Mouse (Mus musculus): ENCODE measurements around the gene Cdk18. TPM values are rescaled to one million over a fixed set of nuclear protein-coding genes. Genes with fewer than 3 reads are reported as not detected.

Gene Cdk18
- polyA plus RNA-seq, 1 experiment from 2014 or later = 0.42 TPM

DNA sequence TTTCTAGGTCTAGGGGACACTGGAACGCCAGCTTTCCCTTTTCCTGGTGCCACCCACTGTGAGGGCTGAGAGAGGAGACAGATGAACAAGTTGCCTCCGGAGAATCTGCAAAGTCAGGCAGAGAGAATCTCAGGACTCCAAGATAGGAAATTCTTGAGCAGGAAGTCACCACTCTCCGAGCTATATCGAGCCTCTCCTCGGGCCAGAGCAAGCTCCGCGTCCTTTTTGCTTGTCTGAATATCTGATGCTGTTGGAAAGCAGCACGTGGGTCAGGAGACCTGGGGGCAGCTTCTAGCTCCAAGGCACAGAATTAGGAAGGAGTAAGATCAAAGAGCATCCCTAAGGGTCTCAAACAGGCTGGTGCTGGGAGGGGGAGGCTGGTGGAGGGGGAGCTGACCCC, 14.2 kb upstream of the Cdk18 start:
- Histone ChIP-seq H3K4me2 (ENCODE audit: low read depth, low read length) (no peak overlapping the region), H3K27me3 (ENCODE audit: control insufficient read depth, insufficient read depth, low read length) (no peaks in the 10 kb centered on the region), H3K9me3 (ENCODE audit: control insufficient read depth, low read length) (no peaks in the 10 kb centered on the region), H3K9ac (replicated peaks; ENCODE audit: low read depth, low read length) (no peak overlapping the region), H3K36me3 (ENCODE audit: control insufficient read depth, insufficient read depth, low read length) (no peaks in the 10 kb centered on the region), H3K4me1 (ENCODE audit: control insufficient read depth, insufficient read depth, low read length) (peaks cover 7% of the 10 kb centered on the region; the same call in 1 of the 2 replicates), H3K27ac (ENCODE audit: low read depth, low read length) (no peak overlapping the region), H3K4me3 (ENCODE audit: low read depth, low read length) (no peak overlapping the region)
- ATAC-seq (ENCODE audit: low read depth) = no peak
- 22% methylated on average over 8 of the region's 8 CpGs for whole genome bisulfite sequencing

DNA sequence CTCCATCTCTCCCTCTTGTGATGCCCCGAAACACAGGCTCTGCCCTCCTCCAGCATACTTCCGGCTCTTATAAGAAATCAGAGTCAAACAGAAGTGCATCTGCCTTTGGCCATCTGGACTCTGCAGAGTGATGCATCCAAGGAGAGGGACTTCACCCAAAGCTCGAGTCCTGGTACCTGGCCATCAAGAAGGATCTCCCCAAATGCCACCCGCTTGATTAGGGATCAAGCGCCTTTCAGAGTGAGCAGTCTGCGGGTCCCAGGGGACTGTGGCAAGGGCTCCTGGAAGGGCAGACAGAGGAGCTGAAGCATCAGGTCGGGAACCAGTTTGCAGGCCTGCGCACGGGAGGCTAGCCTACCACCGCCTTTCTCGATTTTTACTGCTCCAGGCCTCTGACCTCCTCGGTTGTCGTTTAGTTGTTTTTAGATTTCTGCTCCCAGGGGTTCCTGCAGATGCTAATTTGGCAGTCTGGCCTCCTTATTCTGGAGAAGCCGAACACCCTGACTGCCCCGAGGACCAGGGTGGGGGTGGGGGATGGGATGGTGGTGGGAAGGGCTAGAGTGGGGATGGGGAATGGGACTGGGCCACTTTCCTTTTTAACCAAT, 13.7 kb upstream of the Cdk18 start:
- no peak overlapping the region for H3K4me2 ChIP-seq (ENCODE audit: low read depth, low read length)
- 33% methylated on average over 15 of the region's 15 CpGs for WGBS
- H3K27ac ChIP-seq (ENCODE audit: low read depth, low read length) = no peak overlapping the region
- no peak for ATAC-seq (ENCODE audit: low read depth)
- H3K9ac ChIP-seq (replicated peaks; ENCODE audit: low read depth, low read length) = no peak overlapping the region
- peaks cover 7% of the 10 kb centered on the region; the same call in 1 of the 2 replicates for H3K4me1 ChIP-seq (ENCODE audit: control insufficient read depth, insufficient read depth, low read length)
- no peaks in the 10 kb centered on the region for H3K27me3 ChIP-seq (ENCODE audit: control insufficient read depth, insufficient read depth, low read length)
- H3K9me3 ChIP-seq (ENCODE audit: control insufficient read depth, low read length) = no peaks in the 10 kb centered on the region
- no peaks in the 10 kb centered on the region for H3K36me3 ChIP-seq (ENCODE audit: control insufficient read depth, insufficient read depth, low read length)
- H3K4me3 ChIP-seq (ENCODE audit: low read depth, low read length) = no peak overlapping the region

DNA sequence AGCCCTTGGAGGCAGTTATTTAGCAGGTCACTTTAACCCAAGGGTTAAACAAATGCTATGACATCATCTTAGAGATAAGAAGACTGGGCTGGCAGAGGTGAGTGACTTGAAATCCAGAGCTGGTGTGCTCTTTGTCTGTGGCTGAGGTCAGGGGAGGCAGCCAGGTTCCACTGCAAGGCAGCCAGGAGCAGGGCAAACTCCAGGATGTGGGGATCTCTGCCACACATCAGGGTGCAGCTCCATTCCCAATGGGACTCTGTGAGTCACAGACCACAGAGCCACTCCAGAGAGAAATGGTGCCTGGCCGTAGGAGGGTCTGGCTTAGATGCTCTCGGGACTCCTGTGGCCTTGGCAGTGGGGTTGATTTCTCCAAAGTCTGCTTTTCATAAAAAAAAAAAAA, 12.4 kb upstream of the Cdk18 start:
- WGBS = 60% methylated on average over 2 of the region's 2 CpGs
- H3K9ac ChIP-seq (replicated peaks; ENCODE audit: low read depth, low read length) = no peak overlapping the region
- no peak overlapping the region for H3K4me2 ChIP-seq (ENCODE audit: low read depth, low read length)
- H3K4me3 ChIP-seq (ENCODE audit: low read depth, low read length) = no peak overlapping the region
- no peak overlapping the region for H3K27ac ChIP-seq (ENCODE audit: low read depth, low read length)
- no peaks in the 10 kb centered on the region for H3K9me3 ChIP-seq (ENCODE audit: control insufficient read depth, low read length)
- ATAC-seq (ENCODE audit: low read depth) = no peak
- H3K36me3 ChIP-seq (ENCODE audit: control insufficient read depth, insufficient read depth, low read length) = no peaks in the 10 kb centered on the region
- H3K4me1 ChIP-seq (ENCODE audit: control insufficient read depth, insufficient read depth, low read length) = no peaks in the 10 kb centered on the region
- no peaks in the 10 kb centered on the region for H3K27me3 ChIP-seq (ENCODE audit: control insufficient read depth, insufficient read depth, low read length)

DNA sequence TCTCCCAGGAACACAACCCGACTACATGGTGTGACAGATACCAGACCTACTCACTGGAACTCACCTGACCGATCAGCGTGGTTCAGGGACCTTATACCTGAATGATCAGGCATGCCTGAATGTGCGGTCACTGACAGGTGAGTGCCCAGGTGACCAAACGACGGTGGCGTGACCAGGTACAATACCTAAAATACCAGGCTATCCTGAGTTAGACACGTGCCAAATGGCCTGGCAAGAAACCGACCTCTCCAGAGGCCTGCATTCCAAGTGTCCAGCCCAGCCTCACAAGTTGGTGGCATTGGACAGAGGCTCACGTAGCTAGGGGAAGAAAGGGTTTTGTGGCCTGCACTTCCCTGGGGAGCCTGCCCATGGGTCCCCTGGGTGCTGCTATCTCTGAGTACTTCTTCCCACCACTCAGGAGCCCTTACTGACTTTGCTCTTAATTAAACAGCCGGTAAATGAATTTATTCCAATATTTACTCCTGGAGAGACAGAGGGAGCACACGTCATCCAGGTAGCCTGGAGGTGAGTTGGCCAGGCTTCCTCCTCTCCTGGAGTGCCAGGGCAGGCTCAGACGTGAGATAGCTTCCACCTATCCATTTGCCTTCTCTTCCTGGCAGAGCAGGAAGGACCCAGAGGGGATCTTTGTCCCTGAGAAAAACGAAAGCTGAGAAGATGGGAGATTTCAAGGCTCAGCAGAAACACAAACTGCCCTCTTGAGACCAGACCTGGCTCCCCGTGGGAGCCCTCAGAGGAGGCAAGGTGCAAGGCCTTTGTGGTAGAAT, 11.5 kb upstream of the Cdk18 start:
- H3K4me1 ChIP-seq (ENCODE audit: control insufficient read depth, insufficient read depth, low read length) = no peaks in the 10 kb centered on the region
- H3K4me2 ChIP-seq (ENCODE audit: low read depth, low read length) = no peak overlapping the region
- no peaks in the 10 kb centered on the region for H3K27me3 ChIP-seq (ENCODE audit: control insufficient read depth, insufficient read depth, low read length)
- no peak overlapping the region for H3K4me3 ChIP-seq (ENCODE audit: low read depth, low read length)
- ATAC-seq (ENCODE audit: low read depth) = no peak
- no peaks in the 10 kb centered on the region for H3K9me3 ChIP-seq (ENCODE audit: control insufficient read depth, low read length)
- H3K36me3 ChIP-seq (ENCODE audit: control insufficient read depth, insufficient read depth, low read length) = no peaks in the 10 kb centered on the region
- H3K9ac ChIP-seq (replicated peaks; ENCODE audit: low read depth, low read length) = no peak overlapping the region
- WGBS = 80% methylated on average over 15 of the region's 15 CpGs
- H3K27ac ChIP-seq (ENCODE audit: low read depth, low read length) = no peak overlapping the region

DNA sequence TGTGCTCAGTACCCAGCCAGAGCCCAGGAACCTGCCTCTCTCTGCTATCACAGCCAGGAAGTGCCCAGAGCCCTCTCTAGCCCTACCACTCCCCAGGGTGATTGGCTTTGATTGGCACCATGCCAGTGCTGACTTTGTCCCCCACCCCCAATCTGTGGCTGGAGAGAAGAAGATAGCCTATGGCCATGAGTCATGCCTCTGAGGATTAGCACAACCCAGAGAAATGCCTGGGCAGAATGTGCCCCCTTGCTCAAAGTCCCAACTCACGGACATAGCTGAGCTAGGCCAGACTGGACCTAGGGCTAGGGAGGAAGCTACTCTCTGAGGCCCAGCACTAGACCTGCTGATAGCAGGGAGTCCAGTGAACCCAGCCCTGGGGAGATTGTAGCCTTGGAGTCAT, 10.7 kb upstream of the Cdk18 start:
- H3K4me2 ChIP-seq (ENCODE audit: low read depth, low read length) = no peak overlapping the region
- H3K4me3 ChIP-seq (ENCODE audit: low read depth, low read length) = no peak overlapping the region
- H3K9me3 ChIP-seq (ENCODE audit: control insufficient read depth, low read length) = no peaks in the 10 kb centered on the region
- H3K27ac ChIP-seq (ENCODE audit: low read depth, low read length) = no peak overlapping the region
- H3K9ac ChIP-seq (replicated peaks; ENCODE audit: low read depth, low read length) = no peak overlapping the region
- no peaks in the 10 kb centered on the region for H3K27me3 ChIP-seq (ENCODE audit: control insufficient read depth, insufficient read depth, low read length)
- WGBS = 61% methylated on average over 1 of the region's 1 CpGs
- H3K4me1 ChIP-seq (ENCODE audit: control insufficient read depth, insufficient read depth, low read length) = no peaks in the 10 kb centered on the region
- H3K36me3 ChIP-seq (ENCODE audit: control insufficient read depth, insufficient read depth, low read length) = no peaks in the 10 kb centered on the region
- ATAC-seq (ENCODE audit: low read depth) = no peak

DNA sequence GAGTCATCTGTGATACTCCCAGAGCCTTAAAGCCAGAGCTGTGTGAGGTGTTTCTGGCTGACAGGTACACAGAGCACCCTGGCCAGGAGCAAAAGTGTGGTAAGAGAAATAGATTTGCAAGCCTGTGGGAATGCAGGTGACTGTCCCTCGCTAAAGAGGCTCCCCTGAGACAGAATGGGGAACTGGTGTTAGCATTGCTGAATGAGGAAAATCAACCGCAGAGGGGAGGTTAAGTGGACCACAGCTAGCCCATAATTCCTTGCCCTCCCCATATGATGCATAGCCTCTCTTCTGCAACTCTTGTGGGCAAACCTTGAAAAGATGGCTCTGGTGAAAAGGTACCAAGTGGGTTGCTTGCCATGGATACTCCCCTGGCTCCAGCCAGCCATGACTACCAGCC, 9.9 kb upstream of the Cdk18 start:
- H3K4me2 ChIP-seq (ENCODE audit: low read depth, low read length) = no peak overlapping the region
- H3K9ac ChIP-seq (replicated peaks; ENCODE audit: low read depth, low read length) = no peak overlapping the region
- no peaks in the 10 kb centered on the region for H3K9me3 ChIP-seq (ENCODE audit: control insufficient read depth, low read length)
- no peaks in the 10 kb centered on the region for H3K4me1 ChIP-seq (ENCODE audit: control insufficient read depth, insufficient read depth, low read length)
- H3K27me3 ChIP-seq (ENCODE audit: control insufficient read depth, insufficient read depth, low read length) = no peaks in the 10 kb centered on the region
- H3K27ac ChIP-seq (ENCODE audit: low read depth, low read length) = no peak overlapping the region
- H3K4me3 ChIP-seq (ENCODE audit: low read depth, low read length) = no peak overlapping the region
- ATAC-seq (ENCODE audit: low read depth) = no peak
- H3K36me3 ChIP-seq (ENCODE audit: control insufficient read depth, insufficient read depth, low read length) = no peaks in the 10 kb centered on the region
- WGBS = 73% methylated on average over 2 of the region's 2 CpGs

DNA sequence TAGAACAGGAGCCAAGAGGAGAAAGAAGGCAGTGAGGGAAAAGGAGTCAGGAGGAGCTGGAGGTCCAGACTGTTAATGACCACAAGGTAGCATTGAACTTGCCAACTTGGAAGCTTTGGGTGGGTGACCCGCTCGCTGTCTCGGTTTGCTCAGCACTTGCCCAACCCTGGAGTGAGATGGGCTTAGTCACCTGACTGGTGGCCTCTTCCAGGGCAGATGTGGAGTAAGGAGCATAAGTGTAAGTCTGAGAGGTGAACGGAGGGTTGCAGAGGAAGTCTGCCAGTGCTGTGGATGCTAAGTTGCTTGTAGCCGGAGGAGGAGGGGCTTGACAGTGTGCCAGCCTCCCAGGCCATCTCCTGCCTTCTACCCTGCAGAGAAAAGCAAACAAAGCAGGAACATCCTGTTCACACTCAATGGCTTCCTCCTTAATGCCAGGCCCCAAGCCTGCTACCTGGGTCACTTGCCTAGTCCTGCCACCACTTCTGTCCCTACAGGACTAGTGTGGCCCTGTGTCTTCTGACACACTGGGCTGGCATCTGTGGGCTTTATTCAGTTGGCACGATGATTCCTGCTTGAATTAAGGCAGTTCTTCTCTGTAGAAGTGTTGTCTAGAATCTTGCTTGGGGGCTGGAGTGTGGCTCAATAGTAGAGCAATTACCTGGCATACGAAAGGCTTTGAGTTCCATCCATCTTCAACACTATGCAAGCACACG, 6.6 kb upstream of the Cdk18 start:
- Histone ChIP-seq H3K4me2 (ENCODE audit: low read depth, low read length) (no peak overlapping the region), H3K9me3 (ENCODE audit: control insufficient read depth, low read length) (no peaks in the 10 kb centered on the region), H3K27ac (ENCODE audit: low read depth, low read length) (no peak overlapping the region), H3K36me3 (ENCODE audit: control insufficient read depth, insufficient read depth, low read length) (no peaks in the 10 kb centered on the region), H3K4me3 (ENCODE audit: low read depth, low read length) (no peak overlapping the region), H3K9ac (replicated peaks; ENCODE audit: low read depth, low read length) (no peak overlapping the region), H3K27me3 (ENCODE audit: control insufficient read depth, insufficient read depth, low read length) (no peaks in the 10 kb centered on the region), H3K4me1 (ENCODE audit: control insufficient read depth, insufficient read depth, low read length) (0 out of 2 replicates have a peak, but pooled peaks cover 4% of the 10 kb centered on the region)
- WGBS = 90% methylated on average over 8 of the region's 8 CpGs
- no peak for ATAC-seq (ENCODE audit: low read depth)

DNA sequence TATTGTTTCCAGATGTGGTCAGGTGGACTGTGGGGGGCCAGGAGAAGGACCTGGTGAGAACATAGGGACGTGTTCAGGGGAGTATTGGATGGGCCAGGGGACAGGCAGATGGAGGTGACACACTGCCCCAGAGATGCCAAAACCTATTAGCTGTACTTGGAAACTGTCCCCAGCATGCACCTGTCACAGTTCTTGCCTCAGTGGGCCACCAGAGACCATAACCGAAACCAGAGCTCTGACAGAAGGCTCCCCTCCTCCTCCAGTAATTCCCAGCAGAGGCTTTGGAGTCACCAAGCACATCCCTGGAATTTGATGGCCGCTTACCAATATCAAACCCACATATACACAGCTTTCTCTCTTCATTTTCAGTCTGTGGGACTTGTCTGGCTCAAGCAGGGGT, 5.4 kb upstream of the Cdk18 start:
- Histone ChIP-seq H3K4me1 (ENCODE audit: control insufficient read depth, insufficient read depth, low read length) (0 out of 2 replicates have a peak, but pooled peaks cover 4% of the 10 kb centered on the region), H3K9me3 (ENCODE audit: control insufficient read depth, low read length) (no peaks in the 10 kb centered on the region)
- WGBS = 69% methylated on average over 3 of the region's 3 CpGs

DNA sequence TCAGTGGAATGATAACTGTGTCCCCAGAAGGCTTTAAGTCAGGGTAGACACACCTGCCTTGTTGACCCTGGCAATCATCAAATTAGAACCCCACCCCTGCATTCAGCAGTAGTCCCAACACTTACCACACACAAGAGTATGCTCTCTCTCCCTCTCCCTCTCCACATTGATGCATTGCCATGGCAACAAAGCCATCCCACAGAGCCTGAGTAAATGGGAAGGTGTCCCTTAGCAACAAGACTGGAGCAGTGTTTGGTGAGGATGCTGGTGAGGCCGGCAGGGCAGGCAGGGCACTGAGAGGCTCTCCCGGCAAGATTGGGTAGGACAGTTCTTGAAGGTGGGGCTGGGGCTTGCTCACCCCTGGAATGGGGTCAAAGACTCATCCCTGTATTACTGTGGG, 4.7 kb upstream of the Cdk18 start:
- Histone ChIP-seq H3K27ac (ENCODE audit: low read depth, low read length) (no peak overlapping the region), H3K4me2 (ENCODE audit: low read depth, low read length) (no peak overlapping the region), H3K4me1 (ENCODE audit: control insufficient read depth, insufficient read depth, low read length) (peaks cover 6% of the 10 kb centered on the region; the same call in 1 of the 2 replicates), H3K4me3 (ENCODE audit: low read depth, low read length) (no peak overlapping the region), H3K27me3 (ENCODE audit: control insufficient read depth, insufficient read depth, low read length) (no peaks in the 10 kb centered on the region), H3K36me3 (ENCODE audit: control insufficient read depth, insufficient read depth, low read length) (no peaks in the 10 kb centered on the region), H3K9me3 (ENCODE audit: control insufficient read depth, low read length) (no peaks in the 10 kb centered on the region), H3K9ac (replicated peaks; ENCODE audit: low read depth, low read length) (no peak overlapping the region)
- 12% methylated on average over 2 of the region's 2 CpGs for WGBS
- peak; percentile 87 for ATAC-seq (ENCODE audit: low read depth)

More for the DNA sequence above, 5.4 kb upstream of the Cdk18 start:
- H3K4me2 ChIP-seq (ENCODE audit: low read depth, low read length) = no peak overlapping the region
- no peak for ATAC-seq (ENCODE audit: low read depth)
- no peak overlapping the region for H3K4me3 ChIP-seq (ENCODE audit: low read depth, low read length)
- no peak overlapping the region for H3K9ac ChIP-seq (replicated peaks; ENCODE audit: low read depth, low read length)
- no peaks in the 10 kb centered on the region for H3K27me3 ChIP-seq (ENCODE audit: control insufficient read depth, insufficient read depth, low read length)
- no peak overlapping the region for H3K27ac ChIP-seq (ENCODE audit: low read depth, low read length)
- H3K36me3 ChIP-seq (ENCODE audit: control insufficient read depth, insufficient read depth, low read length) = no peaks in the 10 kb centered on the region

Measured in neural tube, embryonic 14.5 days (tissue).